Mouse (Mus musculus) erythroblast, adult 5-6 weeks (primary cell): ENCODE results near the gene Ago1. TPM values are rescaled to one million over a fixed set of nuclear protein-coding genes. Genes with fewer than 3 reads are reported as not detected.

Experiments used
- ATAC-seq: replicated peaks from 2 replicates; pipeline ENCODE4 v1.8.0; 2016; ENCODE audit warnings: moderate number of reproducible peaks, mild to moderate bottlenecking, moderate TSS enrichment, inconsistent platforms; ENCODE audit not compliant: poor library complexity, low FRiP score, severe bottlenecking
- total RNA-seq, 2 experiments: library from RNA; stranded (forward) in 1 of 2; stranded (reverse) in 1 of 2; fragments of 150-400 nt in 1 of 2; fragments of 200-764, 138-1000 nt in 1 of 2; gene quantifications; 2 replicates each; pipeline versions ENCODE4 v1.2.3 to v1.2.4; 2015 to 2017; ENCODE audit warnings: low replicate concordance in 2 of 2

The Ago1 gene
- total RNA-seq (2015; ENCODE audit: low replicate concordance) (4.8 and 5.2 TPM in 2 replicates), total RNA-seq (2017; ENCODE audit: low replicate concordance) (2.8 and 3.7 TPM in 2 replicates)

GRCm38 (mm10) chr4:126468285-126468901 lies at the start of gene Ago1:
Gene Ago1 (minus strand): TSS chr4:126468583.
- peak; percentile 92 for ATAC-seq

GRCm38 (mm10) chr4:126512308-126513066 lies 44.1 kb upstream of the Ago1 start:
- ATAC-seq = no peak

GRCm38 (mm10) chr4:126511013-126511412 lies 42.6 kb upstream of the Ago1 start:
- no peak for ATAC-seq

- ATAC-seq = no peak
Measured at GRCm38 (mm10) chr4:126509072-126509471, 40.7 kb upstream of the Ago1 start.

GRCm38 (mm10) chr4:126508110-126508899 lies 39.9 kb upstream of the Ago1 start:
- ATAC-seq = no peak

GRCm38 (mm10) chr4:126502977-126503309 lies 34.6 kb upstream of the Ago1 start:
- ATAC-seq = no peak

- ATAC-seq = no peak
Measured at GRCm38 (mm10) chr4:126502141-126502976, 34.0 kb upstream of the Ago1 start.

- ATAC-seq = no peak
Measured at GRCm38 (mm10) chr4:126498601-126499000, 30.2 kb upstream of the Ago1 start.

- no peak for ATAC-seq
Measured at GRCm38 (mm10) chr4:126496963-126497362, 28.6 kb upstream of the Ago1 start.

- no peak for ATAC-seq
Measured at GRCm38 (mm10) chr4:126495942-126496790, 27.8 kb upstream of the Ago1 start.

GRCm38 (mm10) chr4:126495453-126495852 lies 27.1 kb upstream of the Ago1 start:
- ATAC-seq = no peak

GRCm38 (mm10) chr4:126493416-126493815 lies 25.0 kb upstream of the Ago1 start:
- ATAC-seq = no peak

- ATAC-seq = no peak
Measured at GRCm38 (mm10) chr4:126491977-126492376, 23.6 kb upstream of the Ago1 start.

- ATAC-seq = no peak
Measured at GRCm38 (mm10) chr4:126490726-126491125, 22.3 kb upstream of the Ago1 start.

GRCm38 (mm10) chr4:126489811-126490210 lies 21.4 kb upstream of the Ago1 start:
- no peak for ATAC-seq

GRCm38 (mm10) chr4:126486217-126486616 lies 17.8 kb upstream of the Ago1 start:
- ATAC-seq = no peak

- no peak for ATAC-seq
Measured at GRCm38 (mm10) chr4:126485065-126485464, 16.7 kb upstream of the Ago1 start.

- ATAC-seq = no peak
Measured at GRCm38 (mm10) chr4:126483874-126484273, 15.5 kb upstream of the Ago1 start.

- ATAC-seq = no peak
Measured at GRCm38 (mm10) chr4:126482951-126483350, 14.6 kb upstream of the Ago1 start.
